Mouse (Mus musculus): ENCODE measurements around the gene Ttc4. TPM values are rescaled to one million over a fixed set of nuclear protein-coding genes. Genes with fewer than 3 reads are reported as not detected.

The Ttc4 gene
- total and polyA plus RNA-seq, 2 experiments from 2014 or later, result 84.0 to 106 TPM

DNA sequence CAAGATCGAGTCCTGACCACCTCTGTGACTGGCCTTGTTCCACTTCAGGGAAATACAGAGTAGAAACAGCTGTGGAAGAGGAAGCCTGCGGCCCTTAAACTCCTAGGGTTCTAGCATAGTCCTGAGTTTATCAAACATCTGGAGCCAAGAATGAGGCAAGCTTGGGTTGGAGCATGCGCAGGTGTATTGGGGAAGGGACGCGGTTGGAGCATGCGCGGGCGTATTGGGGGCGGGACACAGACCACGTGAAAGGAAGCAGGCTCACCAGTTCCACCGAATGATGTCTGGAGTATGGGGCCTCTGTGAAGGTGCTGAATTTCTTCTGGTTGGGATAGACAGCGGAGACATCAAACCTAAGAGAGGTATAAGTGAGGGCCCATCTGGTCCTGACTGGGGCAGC is 63.1 kb downstream of the Ttc4 start:
- Histone ChIP-seq H3K36me3 (ENCODE audit: insufficient read depth, low read length) (no peaks in the 10 kb centered on the region), H3K27me3 (ENCODE audit: insufficient read depth, low read length) (no peaks in the 10 kb centered on the region), H3K4me1 (ENCODE audit: insufficient read depth, low read length) (peaks cover 8% of the 10 kb centered on the region; the same call in 1 of the 2 replicates), H3K9ac (replicated peaks; ENCODE audit: low read length) (no peak overlapping the region), H3K4me3 (ENCODE audit: low read length) (no peak overlapping the region), H3K4me2 (ENCODE audit: low read depth, low read length) (no peak overlapping the region), H3K9me3 (ENCODE audit: low read length) (no peaks in the 10 kb centered on the region), H3K27ac (no peak overlapping the region)
- DNase-seq (ENCODE audit: low spot score), result no peak
- WGBS, result 77% methylated on average over 12 of the region's 12 CpGs
- ATAC-seq, result no peak
- TF ChIP-seq CTCF (IDR thresholded peaks at IDR 0.05; ENCODE audit: low read depth), result no peak

DNA sequence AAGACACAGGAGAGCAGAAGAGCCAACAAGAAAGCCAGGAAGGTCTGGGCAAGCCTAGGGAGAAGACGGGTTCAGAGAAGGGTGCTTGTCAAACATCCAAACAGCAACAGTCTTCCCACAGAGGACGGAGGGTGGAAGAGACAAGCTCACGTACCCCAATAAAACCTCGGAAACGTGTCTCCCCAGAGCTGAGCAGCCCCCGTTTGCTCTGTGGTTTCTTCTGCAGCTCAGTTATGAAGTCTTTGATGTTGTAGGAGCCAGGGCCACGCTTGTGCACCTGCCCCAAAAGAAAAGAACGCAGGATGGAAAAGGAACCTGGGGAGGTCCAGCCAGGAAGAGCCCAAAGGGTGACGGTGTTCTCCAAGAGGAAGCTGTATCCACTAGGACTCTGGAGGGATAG is 63.9 kb downstream of the Ttc4 start:
- 85% methylated on average over 9 of the region's 9 CpGs for WGBS
- H3K4me3 ChIP-seq (ENCODE audit: low read length), result no peak overlapping the region
- H3K4me2 ChIP-seq (ENCODE audit: low read depth, low read length), result no peak overlapping the region
- H3K27me3 ChIP-seq (ENCODE audit: insufficient read depth, low read length), result no peaks in the 10 kb centered on the region
- no peak overlapping the region for H3K27ac ChIP-seq
- H3K9ac ChIP-seq (replicated peaks; ENCODE audit: low read length), result no peak overlapping the region
- ATAC-seq (no peak), DNase-seq (ENCODE audit: low spot score) (no peak)
- H3K36me3 ChIP-seq (ENCODE audit: insufficient read depth, low read length), result no peaks in the 10 kb centered on the region
- peaks cover 8% of the 10 kb centered on the region; the same call in 1 of the 2 replicates for H3K4me1 ChIP-seq (ENCODE audit: insufficient read depth, low read length)
- no peaks in the 10 kb centered on the region for H3K9me3 ChIP-seq (ENCODE audit: low read length)
- no peak for TF ChIP-seq CTCF (IDR thresholded peaks at IDR 0.05; ENCODE audit: low read depth)

DNA sequence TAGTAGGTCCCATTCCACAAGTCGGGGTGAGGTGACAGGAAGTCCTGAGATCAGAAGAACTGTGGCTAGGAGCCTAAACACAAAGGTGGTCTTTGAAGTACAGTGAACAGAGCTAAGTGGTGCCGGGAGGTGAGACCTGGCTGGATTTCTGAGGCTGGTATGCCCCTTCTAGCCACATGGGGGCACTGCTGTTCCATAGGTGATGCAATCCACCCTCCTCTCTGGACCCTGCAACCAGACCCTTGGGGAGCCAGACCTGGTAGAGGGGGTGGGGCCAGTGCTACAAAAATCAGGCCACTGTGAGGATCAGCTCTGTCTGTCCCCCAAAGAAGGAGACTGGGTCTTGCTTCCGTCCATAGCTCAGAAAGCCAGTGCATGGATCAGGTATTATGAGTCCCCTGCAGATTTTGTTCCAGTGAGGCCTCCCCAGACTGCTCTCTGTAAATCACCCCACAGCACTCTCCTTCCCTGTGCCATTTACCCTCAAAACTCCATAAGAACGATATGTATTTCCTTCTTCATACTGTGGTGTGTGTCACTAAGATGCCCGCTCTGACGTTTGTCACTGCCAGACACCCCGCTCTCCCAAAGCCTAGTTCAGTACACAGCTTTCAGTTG is 64.5 kb downstream of the Ttc4 start:
- peak; percentile 89 for DNase-seq (ENCODE audit: low spot score)
- Histone ChIP-seq H3K4me1 (ENCODE audit: insufficient read depth, low read length) (peaks cover 8% of the 10 kb centered on the region; the same call in 1 of the 2 replicates), H3K4me2 (ENCODE audit: low read depth, low read length) (no peak overlapping the region), H3K36me3 (ENCODE audit: insufficient read depth, low read length) (no peaks in the 10 kb centered on the region), H3K9ac (replicated peaks; ENCODE audit: low read length) (no peak overlapping the region), H3K9me3 (ENCODE audit: low read length) (no peaks in the 10 kb centered on the region), H3K27me3 (ENCODE audit: insufficient read depth, low read length) (no peaks in the 10 kb centered on the region), H3K27ac (no peak overlapping the region), H3K4me3 (ENCODE audit: low read length) (no peak overlapping the region)
- peak; percentile 99 for TF ChIP-seq CTCF (IDR thresholded peaks at IDR 0.05; ENCODE audit: low read depth)
- WGBS, result 42% methylated on average over 7 of the region's 7 CpGs
- peak; percentile 86 for ATAC-seq

DNA sequence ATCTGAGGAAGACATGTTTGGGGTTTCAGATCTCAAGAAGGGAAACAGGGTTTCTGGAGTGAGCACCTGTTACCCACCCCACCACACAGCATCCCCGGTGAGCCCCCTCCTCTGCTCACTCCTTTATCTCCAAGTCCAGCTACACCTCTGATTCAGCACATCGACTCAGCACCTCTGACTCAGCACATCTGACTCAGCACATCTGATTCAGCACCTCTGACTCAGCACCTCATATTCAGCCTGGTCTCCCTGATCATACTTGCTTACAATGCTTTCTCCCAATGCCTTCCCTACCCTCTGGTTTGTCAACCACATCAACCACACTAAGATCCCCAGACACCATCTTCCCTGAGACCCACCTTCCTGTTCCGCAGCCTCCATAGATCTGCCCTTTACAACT is 65.2 kb downstream of the Ttc4 start:
- DNase-seq (ENCODE audit: low spot score), result no peak
- TF ChIP-seq CTCF (IDR thresholded peaks at IDR 0.05; ENCODE audit: low read depth), result no peak
- WGBS, result 82% methylated on average over 3 of the region's 3 CpGs
- Histone ChIP-seq H3K36me3 (ENCODE audit: insufficient read depth, low read length) (no peaks in the 10 kb centered on the region), H3K4me1 (ENCODE audit: insufficient read depth, low read length) (peaks cover 8% of the 10 kb centered on the region; the same call in 1 of the 2 replicates), H3K4me2 (ENCODE audit: low read depth, low read length) (no peak overlapping the region), H3K9me3 (ENCODE audit: low read length) (no peaks in the 10 kb centered on the region), H3K4me3 (ENCODE audit: low read length) (no peak overlapping the region), H3K9ac (replicated peaks; ENCODE audit: low read length) (no peak overlapping the region), H3K27me3 (ENCODE audit: insufficient read depth, low read length) (no peaks in the 10 kb centered on the region), H3K27ac (no peak overlapping the region)
- no peak for ATAC-seq

DNA sequence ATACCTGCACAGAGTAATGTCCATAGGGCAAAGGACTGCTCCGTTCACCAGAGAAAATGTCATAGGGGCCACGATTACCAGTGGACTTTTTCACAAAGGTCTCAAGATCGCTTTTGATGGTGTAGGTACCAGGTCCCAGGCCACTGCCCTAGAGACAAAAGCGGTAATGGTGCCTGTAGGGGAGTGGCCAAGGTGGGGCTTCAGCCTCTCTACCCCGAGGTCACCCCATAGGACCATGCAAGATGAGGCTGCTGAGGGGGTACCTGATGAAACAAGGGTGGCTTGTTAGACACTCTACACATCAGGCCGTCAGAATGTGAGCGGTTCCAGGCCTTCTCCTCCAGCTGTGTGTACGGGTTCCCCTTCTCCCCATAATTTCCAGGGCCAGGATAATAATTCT is 65.6 kb downstream of the Ttc4 start:
- Histone ChIP-seq H3K4me2 (ENCODE audit: low read depth, low read length) (no peak overlapping the region), H3K4me1 (ENCODE audit: insufficient read depth, low read length) (peaks cover 8% of the 10 kb centered on the region; the same call in 1 of the 2 replicates), H3K27ac (no peak overlapping the region), H3K9me3 (ENCODE audit: low read length) (no peaks in the 10 kb centered on the region), H3K4me3 (ENCODE audit: low read length) (no peak overlapping the region), H3K36me3 (ENCODE audit: insufficient read depth, low read length) (no peaks in the 10 kb centered on the region), H3K9ac (replicated peaks; ENCODE audit: low read length) (no peak overlapping the region), H3K27me3 (ENCODE audit: insufficient read depth, low read length) (no peaks in the 10 kb centered on the region)
- no peak for TF ChIP-seq CTCF (IDR thresholded peaks at IDR 0.05; ENCODE audit: low read depth)
- ATAC-seq (no peak), DNase-seq (ENCODE audit: low spot score) (no peak)
- WGBS, result 87% methylated on average over 8 of the region's 8 CpGs

Other genes with a start within 250 kb of the Ttc4 start
- 38.8 and 48.7 TPM in 2 replicates for gene Pcsk9, start 214.6 kb downstream of the Ttc4 start, total RNA-seq (2014; rRNA removed)
- gene Pcsk9, start 214.6 kb downstream of the Ttc4 start, polyA plus RNA-seq (2015; fragmentation: Nextera tagmentation; extraction: Ambion mirVana), result 18.8 and 20.3 TPM in 2 replicates
- not detected in 2 replicates for gene Bsnd, start 186.7 kb downstream of the Ttc4 start, total RNA-seq (2014; rRNA removed)
- gene Bsnd, start 186.7 kb downstream of the Ttc4 start, polyA plus RNA-seq (2015; fragmentation: Nextera tagmentation; extraction: Ambion mirVana), result not detected in 2 replicates
- gene Dhcr24, start 117.9 kb downstream of the Ttc4 start, total RNA-seq (2014; rRNA removed), result 126 and 127 TPM in 2 replicates
- 7.5 and 8.7 TPM in 2 replicates for gene Dhcr24, start 117.9 kb downstream of the Ttc4 start, polyA plus RNA-seq (2015; fragmentation: Nextera tagmentation; extraction: Ambion mirVana)
- 0.43 TPM in 1 of 2 replicates, not detected in the other for gene Lexm, start 61.7 kb downstream of the Ttc4 start, total RNA-seq (2014; rRNA removed)
- gene Lexm, start 61.7 kb downstream of the Ttc4 start, polyA plus RNA-seq (2015; fragmentation: Nextera tagmentation; extraction: Ambion mirVana), result not detected in 2 replicates
- 0.89 and 1.0 TPM in 2 replicates for gene Ttc22, start 56.5 kb downstream of the Ttc4 start, total RNA-seq (2014; rRNA removed)
- gene Ttc22, start 56.5 kb downstream of the Ttc4 start, polyA plus RNA-seq (2015; fragmentation: Nextera tagmentation; extraction: Ambion mirVana), result 1.8 and 2.3 TPM in 2 replicates
- 8.4 and 12.1 TPM in 2 replicates for gene Pars2, start 27.9 kb downstream of the Ttc4 start, total RNA-seq (2014; rRNA removed)
- gene Pars2, start 27.9 kb downstream of the Ttc4 start, polyA plus RNA-seq (2015; fragmentation: Nextera tagmentation; extraction: Ambion mirVana), result 7.4 and 9.1 TPM in 2 replicates
- 0.68 and 0.99 TPM in 2 replicates for gene Mroh7, start 52.0 kb upstream of the Ttc4 start, total RNA-seq (2014; rRNA removed)
- 0.59 and 0.98 TPM in 2 replicates for gene Mroh7, start 52.0 kb upstream of the Ttc4 start, polyA plus RNA-seq (2015; fragmentation: Nextera tagmentation; extraction: Ambion mirVana)
- gene Fam151a, start 54.9 kb upstream of the Ttc4 start, total RNA-seq (2014; rRNA removed), result not detected in 2 replicates
- not detected in 2 replicates for gene Fam151a, start 54.9 kb upstream of the Ttc4 start, polyA plus RNA-seq (2015; fragmentation: Nextera tagmentation; extraction: Ambion mirVana)
- gene Acot11, start 126.1 kb upstream of the Ttc4 start, total RNA-seq (2014; rRNA removed), result 11.1 and 12.2 TPM in 2 replicates
- gene Acot11, start 126.1 kb upstream of the Ttc4 start, polyA plus RNA-seq (2015; fragmentation: Nextera tagmentation; extraction: Ambion mirVana), result 2.0 and 2.7 TPM in 2 replicates
- gene Ssbp3, start 231.8 kb upstream of the Ttc4 start, total RNA-seq (2014; rRNA removed), result 155 and 156 TPM in 2 replicates
- 102 and 108 TPM in 2 replicates for gene Ssbp3, start 231.8 kb upstream of the Ttc4 start, polyA plus RNA-seq (2015; fragmentation: Nextera tagmentation; extraction: Ambion mirVana)